Mouse (Mus musculus): ENCODE results near the gene Arid3c. TPM values are rescaled to one million over a fixed set of nuclear protein-coding genes. Genes with fewer than 3 reads are reported as not detected.

Arid3c gene
- polyA plus RNA-seq, 1 experiment from 2014 or later, result 0.12 TPM

- Histone ChIP-seq H3K9me3 (ENCODE audit: control insufficient read depth, low read length) (no peaks in the 10 kb centered on the region), H3K9ac (ENCODE audit: low read depth, low read length) (peak overlapping the region; percentile 67; the same call in 1 of the 2 replicates), H3K27me3 (ENCODE audit: control insufficient read depth, insufficient read depth, low read length) (no peaks in the 10 kb centered on the region), H3K36me3 (ENCODE audit: control insufficient read depth, insufficient read depth, low read length) (peaks cover 7% of the 10 kb centered on the region; the same call in 1 of the 2 replicates), H3K27ac (ENCODE audit: low read depth, low read length) (no peak overlapping the region), H3K4me1 (ENCODE audit: control insufficient read depth, insufficient read depth, low read length) (peaks cover 14% of the 10 kb centered on the region), H3K4me3 (ENCODE audit: low read length) (peak overlapping the region; percentile 73), H3K4me2 (replicated peaks; ENCODE audit: low read depth, low read length) (peak overlapping the region; percentile 89)
- WGBS, result 77% methylated on average over 8 of the region's 8 CpGs
- no peak for ATAC-seq (ENCODE audit: low FRiP score, low TSS enrichment)
These were observed 25.5 kb upstream of the Arid3c start for GRCm38 (mm10) chr4:41756440-41756839.

DNA sequence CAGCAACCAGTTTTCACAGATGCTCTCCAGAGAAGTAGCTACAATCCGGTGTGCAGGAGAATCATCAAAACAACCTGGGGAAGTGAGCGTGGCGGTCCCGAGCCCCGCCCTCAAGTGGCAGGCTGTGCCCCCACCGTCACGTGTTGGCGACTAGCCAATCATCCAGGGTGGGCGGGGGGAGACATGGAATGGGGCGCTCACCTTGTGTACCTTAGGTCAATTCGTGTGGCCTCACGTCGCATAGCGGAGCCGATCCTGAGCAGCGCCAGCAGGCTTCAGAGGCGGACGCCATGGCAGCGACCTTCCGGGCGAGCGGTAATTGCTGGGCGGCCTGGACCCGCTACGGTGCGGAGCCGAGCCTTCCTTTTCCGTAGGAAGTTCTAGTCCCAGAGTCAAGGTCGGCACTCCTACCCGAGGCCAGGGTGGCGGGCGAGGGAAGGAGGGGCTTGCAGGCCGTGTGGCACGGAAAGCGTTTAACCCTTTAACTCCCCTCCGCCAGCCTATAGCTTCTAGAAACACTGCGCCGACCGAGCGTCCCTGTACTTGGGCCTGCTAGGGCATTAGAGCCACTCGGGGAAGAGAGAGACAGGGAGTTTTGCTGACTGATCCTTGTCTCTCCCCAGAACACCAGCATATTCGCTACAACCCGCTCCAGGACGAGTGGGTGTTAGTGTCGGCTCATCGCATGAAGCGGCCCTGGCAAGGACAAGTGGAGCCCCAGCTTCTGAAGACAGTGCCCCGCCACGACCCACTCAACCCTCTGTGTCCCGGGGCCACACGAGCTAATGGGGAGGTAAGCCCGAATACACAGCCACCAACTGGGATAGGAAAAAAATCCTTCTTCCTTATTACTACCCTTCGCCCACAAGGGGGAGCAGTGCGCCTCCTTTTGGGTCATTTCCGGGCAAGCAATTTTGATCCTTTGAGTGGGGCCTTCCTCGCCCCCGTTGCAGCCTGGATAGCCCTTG, 24.7 kb upstream of the Arid3c start, which contains the start of gene Sigmar1:
Sigmar1 (minus strand) TSS at position 820 of the 968 bp plus-strand sequence.
- peak; percentile 73 for ATAC-seq (ENCODE audit: low FRiP score, low TSS enrichment)
- peak within 1 kb of the TSS; percentile 89 for H3K4me2 ChIP-seq (replicated peaks; ENCODE audit: low read depth, low read length)
- H3K4me1 ChIP-seq (ENCODE audit: control insufficient read depth, insufficient read depth, low read length), result peaks cover 5% of the 10 kb centered on the region; the same call in 1 of the 2 replicates
- H3K4me3 ChIP-seq (ENCODE audit: low read length), result peak within 1 kb of the TSS; percentile 73
- H3K27me3 ChIP-seq (ENCODE audit: control insufficient read depth, insufficient read depth, low read length), result no peaks in the 10 kb centered on the region
- peaks cover 7% of the 10 kb centered on the region; the same call in 1 of the 2 replicates for H3K36me3 ChIP-seq (ENCODE audit: control insufficient read depth, insufficient read depth, low read length)
- H3K9ac ChIP-seq (ENCODE audit: low read depth, low read length), result peak within 1 kb of the TSS; percentile 67
- under 1% methylated on average over 57 of the region's 57 CpGs for WGBS
- no peaks in the 10 kb centered on the region for H3K9me3 ChIP-seq (ENCODE audit: control insufficient read depth, low read length)
- H3K27ac ChIP-seq (ENCODE audit: low read depth, low read length), result peak within 1 kb of the TSS; percentile 88

- H3K4me2 ChIP-seq (replicated peaks; ENCODE audit: low read depth, low read length), result peak within 1 kb of the TSS; percentile 89
- ATAC-seq (ENCODE audit: low FRiP score, low TSS enrichment), result peak; percentile 56
- 14% methylated on average over 14 of the region's 14 CpGs for WGBS
These were observed 23.9 kb upstream of the Arid3c start, which contains the start of gene Galt for GRCm38 (mm10) chr4:41754797-41755337. TSS of gene Galt (plus strand) at chr4:41755228.

DNA sequence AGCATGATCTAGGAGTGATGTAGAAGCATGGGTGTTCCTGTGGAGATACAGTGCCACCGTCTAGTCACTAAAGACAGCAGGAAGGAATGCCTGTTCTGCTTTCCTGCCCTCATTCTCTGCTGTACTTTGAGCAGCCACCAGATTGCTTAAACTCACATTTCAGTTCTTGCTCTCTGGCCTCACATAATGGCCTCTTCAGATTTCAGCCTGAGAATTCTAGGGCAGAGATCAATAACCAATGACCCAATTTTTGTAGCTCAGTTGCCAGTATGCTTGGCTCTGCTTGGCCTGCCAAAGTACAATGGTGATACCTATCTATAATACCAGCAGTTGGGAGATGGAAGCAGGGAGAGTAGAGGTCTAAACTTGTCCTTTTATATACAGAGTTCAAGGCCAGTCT, 14.1 kb upstream of the Arid3c start:
- Histone ChIP-seq H3K9ac (ENCODE audit: low read depth, low read length) (no peak overlapping the region), H3K4me2 (replicated peaks; ENCODE audit: low read depth, low read length) (no peak overlapping the region), H3K4me3 (ENCODE audit: low read length) (no peak overlapping the region), H3K27me3 (ENCODE audit: control insufficient read depth, insufficient read depth, low read length) (no peaks in the 10 kb centered on the region), H3K36me3 (ENCODE audit: control insufficient read depth, insufficient read depth, low read length) (no peaks in the 10 kb centered on the region), H3K9me3 (ENCODE audit: control insufficient read depth, low read length) (peaks cover 13% of the 10 kb centered on the region), H3K4me1 (ENCODE audit: control insufficient read depth, insufficient read depth, low read length) (peaks cover 4% of the 10 kb centered on the region), H3K27ac (ENCODE audit: low read depth, low read length) (no peak overlapping the region)
- WGBS, result 75% methylated on average over 1 of the region's 1 CpGs
- ATAC-seq (ENCODE audit: low FRiP score, low TSS enrichment), result no peak

More at GRCm38 (mm10) chr4:41754797-41755337, 23.9 kb upstream of the Arid3c start, which contains the start of gene Galt:
- Histone ChIP-seq H3K4me3 (ENCODE audit: low read length) (peak within 1 kb of the TSS; percentile 73), H3K36me3 (ENCODE audit: control insufficient read depth, insufficient read depth, low read length) (peaks cover 7% of the 10 kb centered on the region; the same call in 1 of the 2 replicates), H3K9ac (ENCODE audit: low read depth, low read length) (peak within 1 kb of the TSS; percentile 67), H3K9me3 (ENCODE audit: control insufficient read depth, low read length) (no peaks in the 10 kb centered on the region), H3K4me1 (ENCODE audit: control insufficient read depth, insufficient read depth, low read length) (peaks cover 3% of the 10 kb centered on the region; the same call in 1 of the 2 replicates), H3K27ac (ENCODE audit: low read depth, low read length) (peak within 1 kb of the TSS; percentile 88), H3K27me3 (ENCODE audit: control insufficient read depth, insufficient read depth, low read length) (no peaks in the 10 kb centered on the region)

GRCm38 (mm10) chr4:41744131-41744530, 13.2 kb upstream of the Arid3c start:
- Histone ChIP-seq H3K9ac (ENCODE audit: low read depth, low read length) (no peak overlapping the region), H3K9me3 (ENCODE audit: control insufficient read depth, low read length) (peaks cover 13% of the 10 kb centered on the region), H3K4me2 (replicated peaks; ENCODE audit: low read depth, low read length) (no peak overlapping the region), H3K27ac (ENCODE audit: low read depth, low read length) (no peak overlapping the region), H3K4me1 (ENCODE audit: control insufficient read depth, insufficient read depth, low read length) (peaks cover 8% of the 10 kb centered on the region), H3K27me3 (ENCODE audit: control insufficient read depth, insufficient read depth, low read length) (no peaks in the 10 kb centered on the region), H3K4me3 (ENCODE audit: low read length) (no peak overlapping the region), H3K36me3 (ENCODE audit: control insufficient read depth, insufficient read depth, low read length) (peaks cover 4% of the 10 kb centered on the region)
- 63% methylated on average over 2 of the region's 2 CpGs for WGBS
- no peak for ATAC-seq (ENCODE audit: low FRiP score, low TSS enrichment)

DNA sequence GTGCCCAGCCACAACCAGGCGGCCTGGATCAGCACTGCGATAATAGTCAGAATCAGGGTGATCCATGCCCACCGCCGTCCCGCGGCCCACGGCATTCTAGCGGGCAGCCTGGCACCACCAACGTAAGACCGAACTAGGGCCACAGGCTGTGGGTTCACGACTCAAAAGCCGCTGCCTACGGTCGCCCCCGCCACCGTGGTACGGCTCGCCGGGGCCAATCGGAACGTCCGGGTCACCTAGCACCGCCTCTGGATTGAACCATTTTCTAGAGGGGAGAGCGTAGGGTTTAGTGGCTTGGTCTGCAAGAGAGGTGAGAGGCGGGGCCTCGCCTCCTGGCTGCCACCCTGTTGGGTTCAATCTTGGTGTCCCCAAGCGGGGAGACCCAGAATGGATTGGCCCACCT, 10.2 kb upstream of the Arid3c start:
- H3K27ac ChIP-seq (ENCODE audit: low read depth, low read length), result peak overlapping the region; percentile 51
- peak overlapping the region; percentile 78 for H3K9ac ChIP-seq (ENCODE audit: low read depth, low read length)
- H3K4me3 ChIP-seq (ENCODE audit: low read length), result peak overlapping the region; percentile 70
- peak; percentile 95 for ATAC-seq (ENCODE audit: low FRiP score, low TSS enrichment)
- under 1% methylated on average over 27 of the region's 27 CpGs for whole genome bisulfite sequencing
- H3K4me2 ChIP-seq (replicated peaks; ENCODE audit: low read depth, low read length), result peak overlapping the region; percentile 61
- peaks cover 4% of the 10 kb centered on the region; the same call in 1 of the 2 replicates for H3K9me3 ChIP-seq (ENCODE audit: control insufficient read depth, low read length)
- H3K36me3 ChIP-seq (ENCODE audit: control insufficient read depth, insufficient read depth, low read length), result peaks cover 11% of the 10 kb centered on the region
- peaks cover 8% of the 10 kb centered on the region for H3K4me1 ChIP-seq (ENCODE audit: control insufficient read depth, insufficient read depth, low read length)
- no peaks in the 10 kb centered on the region for H3K27me3 ChIP-seq (ENCODE audit: control insufficient read depth, insufficient read depth, low read length)

DNA sequence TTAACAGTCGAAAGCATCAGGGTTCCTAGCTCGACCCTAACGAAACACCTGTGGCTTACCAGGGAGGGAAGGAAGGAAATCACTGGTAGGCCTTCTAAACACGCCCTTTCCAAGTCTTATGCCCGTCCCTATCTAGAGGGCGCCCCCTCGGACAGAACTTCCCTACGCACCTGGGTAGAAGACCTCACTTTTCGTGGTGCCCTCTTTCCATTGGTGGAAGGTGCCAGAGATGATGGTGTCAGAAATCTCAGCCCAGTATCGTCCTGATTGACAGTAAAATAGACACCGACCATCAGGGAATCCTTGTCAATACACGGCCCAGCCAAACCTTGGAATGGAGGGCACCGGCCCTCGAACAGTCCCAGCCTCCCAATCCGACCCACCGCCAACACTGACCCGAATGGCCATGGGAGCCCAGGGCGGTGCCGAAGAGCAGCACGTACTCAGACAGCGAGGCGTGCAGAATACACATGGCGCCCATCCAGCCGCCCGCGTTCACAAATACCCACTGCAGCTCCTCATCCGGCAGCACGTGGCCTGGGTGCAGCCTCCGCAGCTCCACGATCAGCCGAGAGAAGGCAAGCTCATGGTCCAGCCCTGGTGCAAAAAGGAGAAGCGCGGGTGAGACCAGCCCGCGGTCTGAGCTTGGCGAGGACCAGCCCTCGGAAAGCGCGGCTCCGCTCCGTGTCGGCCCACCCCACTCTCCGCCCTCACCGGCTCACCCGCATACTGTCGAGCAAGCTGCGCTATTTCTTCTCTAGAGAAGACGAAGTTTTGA, 9.6 kb upstream of the Arid3c start:
- WGBS, result under 1% methylated on average over 48 of the region's 48 CpGs
- H3K27me3 ChIP-seq (ENCODE audit: control insufficient read depth, insufficient read depth, low read length), result no peaks in the 10 kb centered on the region
- H3K9ac ChIP-seq (ENCODE audit: low read depth, low read length), result peak overlapping the region; percentile 78
- peak; percentile 81 for ATAC-seq (ENCODE audit: low FRiP score, low TSS enrichment)
- H3K4me2 ChIP-seq (replicated peaks; ENCODE audit: low read depth, low read length), result peak overlapping the region; percentile 61
- H3K9me3 ChIP-seq (ENCODE audit: control insufficient read depth, low read length), result no peaks in the 10 kb centered on the region
- H3K4me1 ChIP-seq (ENCODE audit: control insufficient read depth, insufficient read depth, low read length), result peaks cover 8% of the 10 kb centered on the region
- peaks cover 11% of the 10 kb centered on the region for H3K36me3 ChIP-seq (ENCODE audit: control insufficient read depth, insufficient read depth, low read length)
- H3K4me3 ChIP-seq (ENCODE audit: low read length), result peak overlapping the region; percentile 70
- H3K27ac ChIP-seq (ENCODE audit: low read depth, low read length), result peak overlapping the region; percentile 51

DNA sequence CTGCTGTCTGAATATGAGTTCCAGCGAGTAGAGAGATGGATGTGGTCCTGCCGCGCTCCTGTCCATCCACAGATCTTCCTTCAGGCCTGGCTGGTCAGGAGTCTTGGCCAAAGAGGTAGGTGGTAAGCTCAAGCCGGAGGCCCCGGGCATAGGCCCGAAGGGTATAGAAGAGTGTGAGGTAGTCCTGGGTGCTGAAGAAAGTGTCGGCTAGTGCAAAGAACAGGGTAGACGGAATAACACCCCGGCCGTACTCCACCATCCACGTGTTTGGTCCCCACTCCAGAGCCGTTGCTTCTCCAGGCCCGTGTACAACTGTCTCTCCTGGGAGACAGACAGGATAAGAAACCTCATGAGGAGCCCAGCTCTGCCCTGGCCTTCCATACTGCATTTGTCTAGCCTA, 8.3 kb upstream of the Arid3c start:
- H3K9me3 ChIP-seq (ENCODE audit: control insufficient read depth, low read length), result no peaks in the 10 kb centered on the region
- peaks cover 8% of the 10 kb centered on the region for H3K4me1 ChIP-seq (ENCODE audit: control insufficient read depth, insufficient read depth, low read length)
- peaks cover 11% of the 10 kb centered on the region for H3K36me3 ChIP-seq (ENCODE audit: control insufficient read depth, insufficient read depth, low read length)
- no peak for ATAC-seq (ENCODE audit: low FRiP score, low TSS enrichment)
- H3K4me2 ChIP-seq (replicated peaks; ENCODE audit: low read depth, low read length), result no peak overlapping the region
- H3K27me3 ChIP-seq (ENCODE audit: control insufficient read depth, insufficient read depth, low read length), result no peaks in the 10 kb centered on the region
- no peak overlapping the region for H3K27ac ChIP-seq (ENCODE audit: low read depth, low read length)
- no peak overlapping the region for H3K9ac ChIP-seq (ENCODE audit: low read depth, low read length)
- no peak overlapping the region for H3K4me3 ChIP-seq (ENCODE audit: low read length)
- 94% methylated on average over 13 of the region's 13 CpGs for WGBS
